Mouse (Mus musculus) hindbrain, embryonic 14.5 days (tissue): ENCODE measurements at regions not wholly inside any gene's neighbourhood (a gene's known extent, or its start where the extent isn't known, plus 50 kb on each side); places are given as distances from the start of the nearest gene placed in this dataset.

ENCODE experiments used
- ATAC-seq: fragments of 200-750 bp; cut with Nextera tagmentation; 2 replicates; pipeline ENCODE4 v1.8.0; 2017; ENCODE audit warnings: moderate number of reproducible peaks, mild to moderate bottlenecking, moderate TSS enrichment, moderate library complexity; ENCODE audit not compliant: low FRiP score
- DNase-seq: peaks from one replicate; pipeline ENCODE4 v3.0.0-alpha.2; 2015; ENCODE audit warnings: low spot score
- H3K27ac ChIP-seq: fragments of 300-500 bp; sonication (generic); 2 replicates; pipeline ENCODE4 v1.5.1; 2014; ENCODE audit warnings: mild to moderate bottlenecking, moderate library complexity
- H3K27me3 ChIP-seq: fragments of 300-500 bp; sonication (generic); 2 replicates; pipeline ENCODE4 v1.6.1; 2014; ENCODE audit warnings: mild to moderate bottlenecking, low read length, mixed read lengths; ENCODE audit not compliant: control insufficient read depth, insufficient read depth
- H3K36me3 ChIP-seq: fragments of 300-500 bp; sonication (generic); replicated peaks from 2 replicates; pipeline ENCODE4 v1.6.1; 2014; ENCODE audit not compliant: control insufficient read depth, insufficient read depth
- H3K4me1 ChIP-seq: fragments of 300-500 bp; sonication (generic); replicated peaks from 2 replicates; pipeline ENCODE4 v1.6.1; 2014; ENCODE audit warnings: antibody characterized with exemption, low read length, mixed read lengths; ENCODE audit not compliant: control insufficient read depth, insufficient read depth
- H3K4me2 ChIP-seq: fragments of 300-500 bp; sonication (generic); replicated peaks from 2 replicates; pipeline ENCODE4 v1.6.1; 2014; ENCODE audit warnings: mild to moderate bottlenecking, moderate library complexity
- H3K4me3 ChIP-seq: fragments of 300-500 bp; sonication (generic); replicated peaks from 2 replicates; pipeline ENCODE4 v1.5.1; 2014; ENCODE audit warnings: mild to moderate bottlenecking, low read length
- H3K9ac ChIP-seq: fragments of 300-500 bp; sonication (generic); 2 replicates; pipeline ENCODE4 v1.6.1; 2014
- H3K9me3 ChIP-seq: fragments of 300-500 bp; sonication (generic); 2 replicates; pipeline ENCODE4 v1.6.1; 2016; ENCODE audit warnings: low read length; ENCODE audit not compliant: control insufficient read depth
- WGBS: fragments of 180-500 bp; shearing (Covaris S2); extraction: QIAGEN DNeasy Blood & Tissue Kit; methylation state at CpG from one replicate; pipeline ENCODE4 v1.1.7; 2014; 5-methylcytosine and 5-hydroxymethylcytosine counted together

DNA sequence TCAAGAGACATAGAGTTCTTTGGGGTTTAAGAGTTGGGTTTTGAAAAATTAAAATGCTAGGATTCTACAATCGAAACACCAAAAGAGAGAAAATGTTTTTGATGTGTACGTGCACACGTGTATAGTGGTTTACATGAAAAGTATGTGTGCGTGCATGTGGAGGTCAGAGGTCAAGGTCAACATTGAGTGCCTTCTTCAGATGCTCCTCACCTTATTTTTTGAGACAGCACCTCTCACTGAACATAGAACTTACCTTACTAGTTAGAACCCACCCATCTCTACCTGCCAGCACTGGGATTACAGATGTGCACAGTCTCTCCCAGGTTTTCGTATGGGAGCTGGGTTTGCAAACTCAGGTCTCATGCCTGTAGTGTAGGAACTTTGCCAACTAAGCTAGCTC, 141.3 kb upstream of the Gcfc2 start:
- no peak overlapping the region for H3K27ac ChIP-seq
- no peaks in the 10 kb centered on the region for H3K27me3 ChIP-seq
- H3K9ac ChIP-seq, result no peak overlapping the region
- no peaks in the 10 kb centered on the region for H3K36me3 ChIP-seq
- H3K4me1 ChIP-seq, result no peaks in the 10 kb centered on the region
- no peak overlapping the region for H3K4me3 ChIP-seq
- DNase-seq (no peak), ATAC-seq (no peak)
- 96% methylated on average over 5 of the region's 5 CpGs for WGBS
- no peak overlapping the region for H3K4me2 ChIP-seq
- H3K9me3 ChIP-seq, result no peaks in the 10 kb centered on the region

- DNase-seq (no peak), ATAC-seq (no peak)
- Histone ChIP-seq H3K27ac (no peak overlapping the region), H3K36me3 (no peaks in the 10 kb centered on the region), H3K4me3 (no peak overlapping the region), H3K27me3 (no peaks in the 10 kb centered on the region), H3K4me1 (no peaks in the 10 kb centered on the region), H3K4me2 (no peak overlapping the region), H3K9me3 (no peaks in the 10 kb centered on the region), H3K9ac (no peak overlapping the region)
- WGBS, result 82% methylated on average over 8 of the region's 8 CpGs
These were observed 140.5 kb upstream of the Gcfc2 start for GRCm38 (mm10) chr6:81782815-81783435.

DNA sequence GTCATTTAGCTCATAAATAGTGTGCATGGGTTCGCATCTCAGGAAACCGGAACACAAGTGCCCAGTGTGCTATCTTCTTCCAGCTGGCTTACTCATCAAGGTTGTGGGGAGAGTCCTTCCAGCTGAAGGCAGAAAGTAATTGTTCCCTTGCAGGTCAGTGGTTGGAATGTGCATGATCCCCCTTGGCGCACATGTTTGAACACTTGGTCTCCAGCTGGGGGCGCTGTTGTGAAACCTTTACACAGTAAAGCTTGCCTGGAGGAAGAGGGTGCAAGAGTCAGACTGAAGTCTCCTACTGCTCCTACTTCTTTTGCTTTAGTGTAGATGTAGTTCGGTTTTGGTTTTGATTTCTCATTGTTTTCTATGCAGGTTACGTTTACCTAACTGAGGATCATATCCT, 128.2 kb upstream of the Gcfc2 start:
- no peak overlapping the region for H3K4me3 ChIP-seq
- no peaks in the 10 kb centered on the region for H3K36me3 ChIP-seq
- H3K27me3 ChIP-seq, result no peaks in the 10 kb centered on the region
- H3K4me2 ChIP-seq, result no peak overlapping the region
- 83% methylated on average over 6 of the region's 6 CpGs for WGBS
- no peak for DNase-seq
- ATAC-seq, result no peak
- no peaks in the 10 kb centered on the region for H3K9me3 ChIP-seq
- H3K4me1 ChIP-seq, result no peaks in the 10 kb centered on the region
- H3K9ac ChIP-seq, result no peak overlapping the region
- no peak overlapping the region for H3K27ac ChIP-seq

- ATAC-seq (no peak), DNase-seq (no peak)
- Histone ChIP-seq H3K36me3 (no peaks in the 10 kb centered on the region), H3K4me2 (no peak overlapping the region), H3K9ac (no peak overlapping the region), H3K27me3 (no peaks in the 10 kb centered on the region), H3K4me1 (no peaks in the 10 kb centered on the region), H3K9me3 (no peaks in the 10 kb centered on the region), H3K27ac (no peak overlapping the region), H3K4me3 (no peak overlapping the region)
- 72% methylated on average over 3 of the region's 3 CpGs for WGBS
These were observed 122.6 kb upstream of the Gcfc2 start for GRCm38 (mm10) chr6:81800822-81801221.

GRCm38 (mm10) chr6:81801804-81802203, 121.7 kb upstream of the Gcfc2 start:
- Histone ChIP-seq H3K36me3 (no peaks in the 10 kb centered on the region), H3K9me3 (no peaks in the 10 kb centered on the region), H3K4me2 (no peak overlapping the region), H3K27me3 (no peaks in the 10 kb centered on the region), H3K9ac (no peak overlapping the region), H3K27ac (no peak overlapping the region), H3K4me1 (no peaks in the 10 kb centered on the region), H3K4me3 (no peak overlapping the region)
- DNase-seq (no peak), ATAC-seq (no peak)
- WGBS, result 87% methylated on average over 3 of the region's 3 CpGs

- Histone ChIP-seq H3K27me3 (no peaks in the 10 kb centered on the region), H3K9ac (no peak overlapping the region), H3K9me3 (no peaks in the 10 kb centered on the region), H3K4me2 (no peak overlapping the region), H3K27ac (no peak overlapping the region), H3K4me1 (no peaks in the 10 kb centered on the region), H3K36me3 (no peaks in the 10 kb centered on the region), H3K4me3 (no peak overlapping the region)
- DNase-seq, result no peak
- 91% methylated on average over 11 of the region's 11 CpGs for WGBS
- no peak for ATAC-seq
These were observed 117.5 kb upstream of the Gcfc2 start for GRCm38 (mm10) chr6:81805942-81806341.

DNA sequence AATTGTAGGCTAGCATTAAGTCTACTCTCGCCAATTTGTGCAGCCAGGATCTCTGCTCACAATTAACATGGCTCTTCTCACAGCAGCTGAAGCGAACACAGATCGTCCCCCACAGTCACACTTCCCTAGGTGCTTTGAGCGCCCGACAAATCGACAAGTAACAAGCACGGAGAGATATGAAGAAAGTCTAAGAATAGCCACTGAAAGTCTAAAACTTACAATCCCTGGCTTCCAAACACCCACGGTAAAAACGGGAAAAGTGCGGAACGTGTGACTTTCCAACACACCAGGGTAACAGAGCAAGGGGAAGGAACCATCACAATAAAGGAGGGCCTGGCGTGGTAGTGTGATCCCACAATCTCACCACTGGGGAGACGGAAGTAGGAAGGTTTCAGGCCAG, 114.8 kb upstream of the Gcfc2 start:
- H3K4me2 ChIP-seq, result no peak overlapping the region
- no peak overlapping the region for H3K4me3 ChIP-seq
- H3K27me3 ChIP-seq, result no peaks in the 10 kb centered on the region
- H3K27ac ChIP-seq, result no peak overlapping the region
- DNase-seq, result no peak
- H3K4me1 ChIP-seq, result no peaks in the 10 kb centered on the region
- no peaks in the 10 kb centered on the region for H3K36me3 ChIP-seq
- ATAC-seq, result no peak
- no peak overlapping the region for H3K9ac ChIP-seq
- 92% methylated on average over 13 of the region's 13 CpGs for WGBS
- H3K9me3 ChIP-seq, result no peaks in the 10 kb centered on the region

- Histone ChIP-seq H3K4me1 (no peaks in the 10 kb centered on the region), H3K36me3 (no peaks in the 10 kb centered on the region), H3K27me3 (no peaks in the 10 kb centered on the region), H3K27ac (no peak overlapping the region), H3K4me2 (no peak overlapping the region), H3K9me3 (no peaks in the 10 kb centered on the region), H3K9ac (no peak overlapping the region), H3K4me3 (no peak overlapping the region)
- ATAC-seq, result no peak
- DNase-seq, result no peak
- WGBS, result 77% methylated on average over 8 of the region's 8 CpGs
These were observed 108.1 kb upstream of the Gcfc2 start for GRCm38 (mm10) chr6:81815248-81815961.

DNA sequence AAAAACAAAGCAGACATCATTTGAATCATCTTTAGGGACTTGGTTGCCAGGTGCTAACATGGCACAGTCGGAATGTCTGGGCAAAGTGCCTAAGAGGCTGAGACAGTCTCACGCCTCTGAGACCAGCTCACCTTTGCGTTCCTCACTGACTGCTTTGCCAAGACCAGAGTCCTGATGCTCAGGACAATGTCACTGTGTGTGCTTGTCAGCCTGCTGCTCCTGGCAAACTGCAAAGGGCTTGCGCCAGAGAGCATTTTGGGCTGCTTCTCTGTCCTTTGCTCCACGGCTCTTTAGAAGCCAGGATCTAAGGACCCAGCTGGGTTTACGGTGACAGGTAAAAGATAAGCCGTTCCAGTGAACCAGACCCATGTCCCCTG, 107.5 kb upstream of the Gcfc2 start:
- DNase-seq, result no peak
- ATAC-seq, result no peak
- Histone ChIP-seq H3K27ac (no peak overlapping the region), H3K27me3 (no peaks in the 10 kb centered on the region), H3K9me3 (no peaks in the 10 kb centered on the region), H3K9ac (no peak overlapping the region), H3K4me3 (no peak overlapping the region), H3K4me1 (no peaks in the 10 kb centered on the region), H3K36me3 (no peaks in the 10 kb centered on the region), H3K4me2 (no peak overlapping the region)
- 61% methylated on average over 7 of the region's 7 CpGs for WGBS
